Mouse (Mus musculus): ENCODE measurements around the gene Phf23. TPM values are rescaled to one million over a fixed set of nuclear protein-coding genes. Genes with fewer than 3 reads are reported as not detected.
"Not testable (repeated sequence)": the region's sequence is repeated elsewhere in the genome, so short reads cannot be mapped to it uniquely, and the experiment has no call there.

Phf23 gene
- polyA plus RNA-seq, 1 experiment from 2014 or later, result 41.3 TPM

- Histone ChIP-seq H3K4me1 (ENCODE audit: control insufficient read depth, insufficient read depth, low read length) (peaks cover 5% of the 10 kb centered on the region; the same call in 1 of the 2 replicates), H3K4me3 (replicated peaks; ENCODE audit: low read depth, low read length) (no peak overlapping the region), H3K4me2 (ENCODE audit: low read length) (no peak overlapping the region), H3K9ac (replicated peaks; ENCODE audit: low read length) (no peak overlapping the region), H3K36me3 (ENCODE audit: control insufficient read depth, insufficient read depth, low read length) (no peaks in the 10 kb centered on the region), H3K27ac (replicated peaks; ENCODE audit: low read depth, low read length) (no peak overlapping the region), H3K27me3 (ENCODE audit: control insufficient read depth, insufficient read depth, low read length) (no peaks in the 10 kb centered on the region), H3K9me3 (ENCODE audit: control insufficient read depth, low read length) (no peaks in the 10 kb centered on the region)
- no peak for DNase-seq
- no peak for ATAC-seq (ENCODE audit: low FRiP score, low TSS enrichment)
- 68% methylated on average over 11 of the region's 11 CpGs for WGBS
Measured at GRCm38 (mm10) chr11:69953267-69953915, 42.2 kb upstream of the Phf23 start.

GRCm38 (mm10) chr11:69955618-69956017 lies 40.0 kb upstream of the Phf23 start:
- H3K9ac ChIP-seq (replicated peaks; ENCODE audit: low read length); H3K36me3 ChIP-seq (ENCODE audit: control insufficient read depth, insufficient read depth, low read length); H3K27ac ChIP-seq (replicated peaks; ENCODE audit: low read depth, low read length); H3K9me3 ChIP-seq (ENCODE audit: control insufficient read depth, low read length); H3K27me3 ChIP-seq (ENCODE audit: control insufficient read depth, insufficient read depth, low read length); H3K4me3 ChIP-seq (replicated peaks; ENCODE audit: low read depth, low read length); ATAC-seq (ENCODE audit: low FRiP score, low TSS enrichment); H3K4me2 ChIP-seq (ENCODE audit: low read length); H3K4me1 ChIP-seq (ENCODE audit: control insufficient read depth, insufficient read depth, low read length); DNase-seq: not testable (repeated sequence)
- WGBS, result 80% methylated on average over 4 of the region's 4 CpGs

- no peak for DNase-seq
- Histone ChIP-seq H3K9ac (replicated peaks; ENCODE audit: low read length) (no peak overlapping the region), H3K27me3 (ENCODE audit: control insufficient read depth, insufficient read depth, low read length) (no peaks in the 10 kb centered on the region), H3K27ac (replicated peaks; ENCODE audit: low read depth, low read length) (no peak overlapping the region), H3K9me3 (ENCODE audit: control insufficient read depth, low read length) (no peaks in the 10 kb centered on the region), H3K4me1 (ENCODE audit: control insufficient read depth, insufficient read depth, low read length) (no peaks in the 10 kb centered on the region), H3K36me3 (ENCODE audit: control insufficient read depth, insufficient read depth, low read length) (no peaks in the 10 kb centered on the region), H3K4me2 (ENCODE audit: low read length) (no peak overlapping the region), H3K4me3 (replicated peaks; ENCODE audit: low read depth, low read length) (no peak overlapping the region)
- WGBS, result 77% methylated on average over 1 of the region's 1 CpGs
- ATAC-seq (ENCODE audit: low FRiP score, low TSS enrichment), result no peak
Measured at GRCm38 (mm10) chr11:69956218-69956617, 39.4 kb upstream of the Phf23 start.

GRCm38 (mm10) chr11:69960616-69961015 lies 35.0 kb upstream of the Phf23 start:
- 22% methylated on average over 5 of the region's 5 CpGs for WGBS
- Histone ChIP-seq H3K9ac (replicated peaks; ENCODE audit: low read length) (no peak overlapping the region), H3K36me3 (ENCODE audit: control insufficient read depth, insufficient read depth, low read length) (no peaks in the 10 kb centered on the region), H3K4me2 (ENCODE audit: low read length) (no peak overlapping the region), H3K9me3 (ENCODE audit: control insufficient read depth, low read length) (no peaks in the 10 kb centered on the region), H3K4me3 (replicated peaks; ENCODE audit: low read depth, low read length) (no peak overlapping the region), H3K27me3 (ENCODE audit: control insufficient read depth, insufficient read depth, low read length) (peaks cover 28% of the 10 kb centered on the region), H3K4me1 (ENCODE audit: control insufficient read depth, insufficient read depth, low read length) (no peaks in the 10 kb centered on the region), H3K27ac (replicated peaks; ENCODE audit: low read depth, low read length) (no peak overlapping the region)
- no peak for ATAC-seq (ENCODE audit: low FRiP score, low TSS enrichment)
- DNase-seq, result no peak

DNA sequence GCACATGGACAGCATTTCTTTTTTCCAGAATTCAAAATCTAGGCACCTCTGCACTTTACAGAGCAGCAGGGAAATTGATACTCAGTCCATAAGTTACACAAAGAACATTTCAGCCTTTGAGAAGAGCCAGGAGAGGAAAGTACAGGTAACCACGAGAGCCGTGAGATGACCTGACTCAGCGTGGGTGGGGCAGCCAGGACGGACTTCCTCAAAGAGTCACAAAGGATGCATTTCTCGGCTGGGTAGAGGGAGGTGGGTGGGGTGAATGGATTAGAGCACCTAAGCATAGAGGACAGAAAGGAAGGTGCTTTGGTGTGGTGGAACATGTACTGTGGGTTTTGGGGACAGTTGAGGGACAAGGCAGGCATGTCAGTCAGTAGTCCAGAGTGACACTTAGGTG lies 33.7 kb upstream of the Phf23 start:
- Histone ChIP-seq H3K36me3 (ENCODE audit: control insufficient read depth, insufficient read depth, low read length) (no peaks in the 10 kb centered on the region), H3K27me3 (ENCODE audit: control insufficient read depth, insufficient read depth, low read length) (peaks cover 40% of the 10 kb centered on the region), H3K4me3 (replicated peaks; ENCODE audit: low read depth, low read length) (no peak overlapping the region), H3K4me1 (ENCODE audit: control insufficient read depth, insufficient read depth, low read length) (0 out of 2 replicates have a peak, but pooled peaks cover 4% of the 10 kb centered on the region), H3K4me2 (ENCODE audit: low read length) (no peak overlapping the region), H3K9me3 (ENCODE audit: control insufficient read depth, low read length) (no peaks in the 10 kb centered on the region), H3K27ac (replicated peaks; ENCODE audit: low read depth, low read length) (no peak overlapping the region), H3K9ac (replicated peaks; ENCODE audit: low read length) (no peak overlapping the region)
- ATAC-seq (ENCODE audit: low FRiP score, low TSS enrichment) (no peak), DNase-seq (no peak)
- WGBS, result 51% methylated on average over 5 of the region's 5 CpGs

GRCm38 (mm10) chr11:69964650-69965270 lies 30.8 kb upstream of the Phf23 start, which contains the start of gene Cldn7:
Cldn7 (plus strand) TSS chr11:69964779.
- H3K4me2 ChIP-seq (ENCODE audit: low read length), result 0 out of 2 replicates have a peak within 1 kb of the TSS, but pooled peaks have one; percentile 17
- 11% methylated on average over 24 of the region's 24 CpGs for WGBS
- no peak within 1 kb of the TSS for H3K27ac ChIP-seq (replicated peaks; ENCODE audit: low read depth, low read length)
- no peaks in the 10 kb centered on the region for H3K9me3 ChIP-seq (ENCODE audit: control insufficient read depth, low read length)
- H3K27me3 ChIP-seq (ENCODE audit: control insufficient read depth, insufficient read depth, low read length), result peaks cover 55% of the 10 kb centered on the region
- ATAC-seq (ENCODE audit: low FRiP score, low TSS enrichment), result no peak
- no peak for DNase-seq
- peaks cover 13% of the 10 kb centered on the region for H3K36me3 ChIP-seq (ENCODE audit: control insufficient read depth, insufficient read depth, low read length)
- H3K4me1 ChIP-seq (ENCODE audit: control insufficient read depth, insufficient read depth, low read length), result 0 out of 2 replicates have a peak, but pooled peaks cover 5% of the 10 kb centered on the region
- H3K4me3 ChIP-seq (replicated peaks; ENCODE audit: low read depth, low read length), result 0 out of 2 replicates have a peak within 1 kb of the TSS, but pooled peaks have one; percentile 7
- no peak within 1 kb of the TSS for H3K9ac ChIP-seq (replicated peaks; ENCODE audit: low read length)

- Histone ChIP-seq H3K4me1 (ENCODE audit: control insufficient read depth, insufficient read depth, low read length) (0 out of 2 replicates have a peak, but pooled peaks cover 5% of the 10 kb centered on the region), H3K4me3 (replicated peaks; ENCODE audit: low read depth, low read length) (0 out of 2 replicates have a peak overlapping the region, but pooled peaks have one; percentile 7), H3K27ac (replicated peaks; ENCODE audit: low read depth, low read length) (no peak overlapping the region), H3K27me3 (ENCODE audit: control insufficient read depth, insufficient read depth, low read length) (peaks cover 55% of the 10 kb centered on the region), H3K4me2 (ENCODE audit: low read length) (0 out of 2 replicates have a peak overlapping the region, but pooled peaks have one; percentile 17), H3K9me3 (ENCODE audit: control insufficient read depth, low read length) (no peaks in the 10 kb centered on the region), H3K36me3 (ENCODE audit: control insufficient read depth, insufficient read depth, low read length) (peaks cover 20% of the 10 kb centered on the region), H3K9ac (replicated peaks; ENCODE audit: low read length) (no peak overlapping the region)
- ATAC-seq (ENCODE audit: low FRiP score, low TSS enrichment) (no peak), DNase-seq (peak; percentile 28)
- WGBS, result 2% methylated on average over 49 of the region's 49 CpGs
Measured at GRCm38 (mm10) chr11:69965271-69966005, 30.1 kb upstream of the Phf23 start.

DNA sequence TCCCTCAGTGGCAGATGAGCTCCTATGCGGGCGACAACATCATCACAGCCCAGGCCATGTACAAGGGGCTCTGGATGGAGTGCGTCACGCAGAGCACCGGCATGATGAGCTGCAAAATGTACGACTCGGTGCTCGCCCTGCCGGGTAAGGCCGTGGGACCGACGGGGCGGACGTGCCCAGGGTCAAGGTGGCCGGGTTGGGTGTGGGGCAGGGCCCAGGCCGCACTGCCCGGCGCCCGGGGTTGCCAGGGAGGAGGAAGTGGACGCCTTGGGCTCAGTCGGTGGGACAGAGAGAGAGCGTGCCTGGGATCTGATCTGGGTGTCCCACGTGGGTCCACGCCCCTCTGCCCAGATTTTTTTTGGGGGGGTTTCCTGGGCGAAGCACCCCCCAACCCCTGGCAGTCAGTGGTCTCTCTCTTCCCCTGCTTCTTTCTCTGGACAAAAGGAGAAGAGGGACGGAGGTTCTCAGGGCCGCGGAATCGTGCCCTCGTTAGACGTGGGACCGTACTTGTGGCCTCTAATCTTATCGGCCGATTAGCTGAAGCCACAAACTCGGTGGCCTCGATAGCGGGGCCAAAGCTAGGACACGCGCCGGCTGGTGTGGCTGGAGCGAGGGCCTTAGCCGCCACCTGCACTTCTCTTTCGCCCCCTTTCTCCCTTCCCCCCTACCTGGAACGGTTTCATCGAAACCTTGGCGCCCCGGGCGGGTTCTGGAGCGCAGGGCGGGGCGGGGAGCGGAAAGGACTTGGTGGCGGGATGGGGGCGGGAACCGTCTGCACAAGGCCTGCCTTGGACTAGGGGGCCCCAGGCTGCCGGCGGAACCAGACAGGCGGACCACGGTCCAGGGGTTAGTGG lies 29.3 kb upstream of the Phf23 start:
- peaks cover 21% of the 10 kb centered on the region for H3K36me3 ChIP-seq (ENCODE audit: control insufficient read depth, insufficient read depth, low read length)
- H3K4me1 ChIP-seq (ENCODE audit: control insufficient read depth, insufficient read depth, low read length), result 0 out of 2 replicates have a peak, but pooled peaks cover 5% of the 10 kb centered on the region
- H3K4me3 ChIP-seq (replicated peaks; ENCODE audit: low read depth, low read length), result peak overlapping the region; percentile 18
- peak overlapping the region; percentile 40 for H3K4me2 ChIP-seq (ENCODE audit: low read length)
- H3K27ac ChIP-seq (replicated peaks; ENCODE audit: low read depth, low read length), result no peak overlapping the region
- ATAC-seq (ENCODE audit: low FRiP score, low TSS enrichment) (no peak), DNase-seq (no peak)
- H3K27me3 ChIP-seq (ENCODE audit: control insufficient read depth, insufficient read depth, low read length), result peaks cover 55% of the 10 kb centered on the region
- no peaks in the 10 kb centered on the region for H3K9me3 ChIP-seq (ENCODE audit: control insufficient read depth, low read length)
- 1% methylated on average over 58 of the region's 59 CpGs for WGBS
- 0 out of 2 replicates have a peak overlapping the region, but pooled peaks have one; percentile 9 for H3K9ac ChIP-seq (replicated peaks; ENCODE audit: low read length)
